Mouse (Mus musculus) gastrocnemius, postnatal 25 days (tissue): Measurements from ENCODE around the gene Bud31. TPM values are rescaled to one million over a fixed set of nuclear protein-coding genes. Genes with fewer than 3 reads are reported as not detected.
A peak's percentile ranks its signal among the peaks of the same experiment; 100 is the strongest.
"Not testable (repeated sequence)": the region's sequence is repeated elsewhere in the genome, so short reads cannot be mapped to it uniquely, and the experiment has no call there.

Experiments
- DNase-seq: peaks from one replicate; pipeline ENCODE4 v3.0.0; 2022
- long read RNA-seq, 2 experiments: library from polyadenylated mRNA; stranded (forward); transcript quantifications; one replicate each; pipeline ENCODE4 v2.0.0; 2021
- total RNA-seq, 2 experiments: library from RNA; stranded (reverse); gene quantifications; 1 replicate in 1 of 2; 2 replicates in 1 of 2; pipeline ENCODE4 v1.2.3; 2021

The Bud31 gene
- 10 to 100 TPM; 48.4 to 53.7 TPM for total RNA-seq
- long read RNA-seq, experiment 1, transcript Bud31-207 (6 exons, 867 nt): major isoform, 34 of 47 reads
- long read RNA-seq, experiment 1, transcript Bud31-203 (6 exons, 928 nt): minor isoform, 6 of 47 reads
- long read RNA-seq, experiment 1, partial matches to known transcripts: 4 of 47 reads
- long read RNA-seq, experiment 1, other reads (novel, unspliced or antisense): 2 of 47 reads
- long read RNA-seq, experiment 2, transcript Bud31-207 (6 exons, 867 nt): major isoform, 25 of 40 reads
- long read RNA-seq, experiment 2, transcript Bud31-203 (6 exons, 928 nt): minor isoform, 8 of 40 reads
- long read RNA-seq, experiment 2, partial matches to known transcripts: 4 of 40 reads
- long read RNA-seq, experiment 2, other reads (novel, unspliced or antisense): 2 of 40 reads

GRCm38 (mm10) chr5:145139571-145140519 is at the start of gene Bud31, which contains the start of gene Pdap1:
Gene Bud31, plus strand, starts transcription at chr5:145140362.
Gene Pdap1, minus strand, starts transcription at chr5:145140238.
- DNase-seq: peak; percentile 90

- DNase-seq: no peak
Observed at GRCm38 (mm10) chr5:145096195-145096594, 44.0 kb upstream of the Bud31 start.

- no peak for DNase-seq
Observed at GRCm38 (mm10) chr5:145098340-145098821, 41.8 kb upstream of the Bud31 start.

- no peak for DNase-seq
Observed at GRCm38 (mm10) chr5:145100960-145101359, 39.2 kb upstream of the Bud31 start.

- DNase-seq: not testable (repeated sequence)
Observed at GRCm38 (mm10) chr5:145101451-145101850, 38.7 kb upstream of the Bud31 start.

GRCm38 (mm10) chr5:145102706-145103105 is 37.5 kb upstream of the Bud31 start:
- no peak for DNase-seq

- DNase-seq: no peak
Observed at GRCm38 (mm10) chr5:145104328-145104727, 35.8 kb upstream of the Bud31 start.

GRCm38 (mm10) chr5:145105694-145106275 is 34.4 kb upstream of the Bud31 start:
- no peak for DNase-seq

GRCm38 (mm10) chr5:145110401-145110800 is 29.8 kb upstream of the Bud31 start:
- no peak for DNase-seq

- no peak for DNase-seq
Observed at GRCm38 (mm10) chr5:145112566-145112965, 27.6 kb upstream of the Bud31 start.

- DNase-seq: no peak
Observed at GRCm38 (mm10) chr5:145113416-145113815, 26.7 kb upstream of the Bud31 start.

GRCm38 (mm10) chr5:145114071-145114605 is 26.0 kb upstream of the Bud31 start, which contains the start of gene Arpc1b:
Gene Arpc1b, plus strand, starts transcription at chr5:145114215.
- DNase-seq: peak; percentile 84

- peak; percentile 82 for DNase-seq
Observed at GRCm38 (mm10) chr5:145114606-145115473, 25.3 kb upstream of the Bud31 start.

GRCm38 (mm10) chr5:145115736-145116135 is 24.4 kb upstream of the Bud31 start:
- no peak for DNase-seq

- DNase-seq: peak; percentile 79
Observed at GRCm38 (mm10) chr5:145116316-145116715, 23.8 kb upstream of the Bud31 start.

GRCm38 (mm10) chr5:145116916-145117315 is 23.2 kb upstream of the Bud31 start:
- peak; percentile 70 for DNase-seq

GRCm38 (mm10) chr5:145118005-145118404 is 22.2 kb upstream of the Bud31 start:
- DNase-seq: no peak

GRCm38 (mm10) chr5:145118461-145118860 is 21.7 kb upstream of the Bud31 start:
- no peak for DNase-seq

- DNase-seq: no peak
Observed at GRCm38 (mm10) chr5:145119385-145119784, 20.8 kb upstream of the Bud31 start.

- no peak for DNase-seq
Observed at GRCm38 (mm10) chr5:145120921-145121320, 19.2 kb upstream of the Bud31 start.

- no peak for DNase-seq
Observed at GRCm38 (mm10) chr5:145123396-145123795, 16.8 kb upstream of the Bud31 start.
